Mouse (Mus musculus) brain, embryonic 14.5 days (tissue): ENCODE results near the gene Ccdc9.

ENCODE experiments used
- CTCF ChIP-seq: fragments of 200-500 bp; IDR thresholded peaks from 2 replicates; pipeline ENCODE4 v1.5.1; 2012; ENCODE audit warnings: inconsistent platforms, mild to moderate bottlenecking, moderate library complexity, borderline replicate concordance; ENCODE audit not compliant: insufficient read depth, insufficient read length; ENCODE audit errors: extremely low read depth
- POLR2A ChIP-seq: fragments of 200-500 bp; IDR thresholded peaks from 2 replicates; pipeline ENCODE4 v1.6.1; 2012; ENCODE audit warnings: mild to moderate bottlenecking, inconsistent platforms, borderline replicate concordance; ENCODE audit not compliant: poor library complexity, insufficient read depth, insufficient read length, severe bottlenecking; ENCODE audit errors: extremely low read depth

DNA sequence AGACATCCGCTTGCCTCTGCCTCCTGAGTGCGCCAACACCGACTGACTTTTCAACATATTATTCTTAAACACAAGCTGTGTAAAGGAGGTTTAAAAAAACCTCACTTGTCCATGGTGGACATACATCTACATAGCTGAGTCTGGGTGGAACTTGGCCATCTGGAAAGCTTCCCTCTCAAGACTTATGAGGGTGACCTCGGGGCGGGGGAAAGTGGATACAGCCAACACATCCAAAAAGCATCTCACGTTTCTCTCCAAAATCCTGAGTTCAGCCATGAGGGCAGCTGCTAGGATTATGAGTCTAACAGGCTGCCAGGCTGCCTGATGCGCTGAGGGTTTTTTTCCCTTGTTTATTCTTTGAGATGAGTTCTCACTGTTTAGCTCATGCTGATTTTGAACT is 38.1 kb upstream of the Ccdc9 start:
- TF ChIP-seq CTCF (no peak), POLR2A (no peak)
